Mouse (Mus musculus) layer of hippocampus, adult 8-10 months (tissue): ENCODE results near the gene Mbip. TPM values are rescaled to one million over a fixed set of nuclear protein-coding genes. Genes with fewer than 3 reads are reported as not detected.
A peak's percentile ranks its signal among the peaks of the same experiment; 100 is the strongest.

Experiments used
- DNase-seq, 2 experiments: peaks; one replicate each; pipeline ENCODE4 v3.0.0; 2022; ENCODE audit warnings: low spot score in 2 of 2
- total RNA-seq, 4 experiments: library from RNA; stranded (reverse); gene quantifications; 2 replicates each; pipeline ENCODE4 v1.2.4; 2022

Mbip gene
- 10 to 100 TPM; 21.8 to 32.3 (median 25.7) TPM for total RNA-seq

- peak; percentile 95 to 99 for DNase-seq
Measured at GRCm38 (mm10) chr12:56345367-56346089, at the start of gene Mbip. Gene Mbip, minus strand, starts transcription at chr12:56345894.

- DNase-seq: no peak
Measured at GRCm38 (mm10) chr12:56387647-56388205, 42.0 kb upstream of the Mbip start.

- no peak for DNase-seq
Measured at GRCm38 (mm10) chr12:56386955-56387646, 41.4 kb upstream of the Mbip start.

GRCm38 (mm10) chr12:56344771-56345314 is 851 bp downstream of the Mbip start:
- no peak for DNase-seq

GRCm38 (mm10) chr12:56339295-56340056 is 6.2 kb downstream of the Mbip start:
- DNase-seq: no peak

GRCm38 (mm10) chr12:56333461-56333860 is 12.2 kb downstream of the Mbip start:
- DNase-seq: no peak

- no peak for DNase-seq
Measured at GRCm38 (mm10) chr12:56332475-56332874, 13.2 kb downstream of the Mbip start.

- no peak for DNase-seq
Measured at GRCm38 (mm10) chr12:56327448-56327998, 18.2 kb downstream of the Mbip start.

GRCm38 (mm10) chr12:56325851-56326250 is 19.8 kb downstream of the Mbip start:
- no peak for DNase-seq

- DNase-seq: no peak
Measured at GRCm38 (mm10) chr12:56318941-56319340, 26.8 kb downstream of the Mbip start.

- no peak for DNase-seq
Measured at GRCm38 (mm10) chr12:56318059-56318458, 27.6 kb downstream of the Mbip start.

GRCm38 (mm10) chr12:56305758-56306157 is 39.9 kb downstream of the Mbip start:
- no peak for DNase-seq

- no peak for DNase-seq
Measured at GRCm38 (mm10) chr12:56302321-56303017, 43.2 kb downstream of the Mbip start.

- no peak for DNase-seq
Measured at GRCm38 (mm10) chr12:56301487-56302293, 44.0 kb downstream of the Mbip start.

GRCm38 (mm10) chr12:56299610-56300009 is 46.1 kb downstream of the Mbip start:
- DNase-seq: no peak

GRCm38 (mm10) chr12:56298919-56299318 is 46.8 kb downstream of the Mbip start:
- DNase-seq: no peak

- no peak for DNase-seq
Measured at GRCm38 (mm10) chr12:56297921-56298830, 47.5 kb downstream of the Mbip start.

- DNase-seq: no peak
Measured at GRCm38 (mm10) chr12:56297099-56297498, 48.6 kb downstream of the Mbip start.

- DNase-seq: no peak
Measured at GRCm38 (mm10) chr12:56296524-56296923, 49.2 kb downstream of the Mbip start.
